Mouse (Mus musculus) spleen, postnatal 0 days (tissue): ENCODE results near the gene Olfr806. TPM values are rescaled to one million over a fixed set of nuclear protein-coding genes. Genes with fewer than 3 reads are reported as not detected.

ENCODE experiments used
- polyA plus RNA-seq: library from polyadenylated mRNA; unstranded; fragments of >200 nt; fragmentation: Nextera tagmentation; extraction: Ambion mirVana; gene quantifications from 2 replicates; pipeline ENCODE4 v1.2.1, GENCODE M21; 2015

Olfr806 gene
- not detected in 2 replicates for polyA plus RNA-seq

GRCm38 (mm10) chr10:129741821-129742220 lies at the start of gene Olfr806:
Gene Olfr806 (minus strand): TSS chr10:129741921.

GRCm38 (mm10) chr10:129774338-129774737 lies 32.6 kb upstream of the Olfr806 start, which contains the start of gene Olfr809:
Gene Olfr809 (plus strand): TSS chr10:129774638.

GRCm38 (mm10) chr10:129765182-129765581 lies 23.5 kb upstream of the Olfr806 start, which contains the start of gene Olfr808:
Gene Olfr808 (plus strand): TSS chr10:129765482.

GRCm38 (mm10) chr10:129757693-129758092 lies 16.0 kb upstream of the Olfr806 start, which contains the start of gene Olfr807:
Gene Olfr807 (minus strand): TSS chr10:129757793.

GRCm38 (mm10) chr10:129729275-129729674 lies 12.4 kb downstream of the Olfr806 start, which contains the start of gene Olfr805:
Gene Olfr805 (minus strand): TSS chr10:129729375.

GRCm38 (mm10) chr10:129702910-129703309 lies 38.8 kb downstream of the Olfr806 start, which contains the start of gene Olfr804:
Gene Olfr804 (plus strand): TSS chr10:129703210.

GRCm38 (mm10) chr10:129694186-129694585 lies 47.5 kb downstream of the Olfr806 start, which contains the start of gene Olfr803:
Gene Olfr803 (minus strand): TSS chr10:129694286.

GRCm38 (mm10) chr10:129688069-129688468 lies 53.7 kb downstream of the Olfr806 start, which contains the start of gene Olfr802:
Gene Olfr802 (minus strand): TSS chr10:129688169.

Other genes starting within 250 kb of the Olfr806 start
- gene Olfr790, start 243.4 kb downstream of the Olfr806 start, polyA plus RNA-seq, result not detected in 2 replicates
- not detected in 2 replicates for gene Olfr791, start 220.1 kb downstream of the Olfr806 start, polyA plus RNA-seq
- gene Olfr792, start 202.8 kb downstream of the Olfr806 start, polyA plus RNA-seq, result not detected in 2 replicates
- not detected in 2 replicates for gene Olfr794, start 174.3 kb downstream of the Olfr806 start, polyA plus RNA-seq
- gene Olfr796, start 129.4 kb downstream of the Olfr806 start, polyA plus RNA-seq, result not detected in 2 replicates
- not detected in 2 replicates for gene Olfr798, start 114.0 kb downstream of the Olfr806 start, polyA plus RNA-seq
- gene Olfr799, start 104.4 kb downstream of the Olfr806 start, polyA plus RNA-seq, result not detected in 2 replicates
- gene Olfr800, start 84.2 kb downstream of the Olfr806 start, polyA plus RNA-seq, result not detected in 2 replicates
- gene Olfr801, start 68.1 kb downstream of the Olfr806 start, polyA plus RNA-seq, result not detected in 2 replicates
- 0.02 TPM in 1 of 2 replicates, not detected in the other for gene Olfr802, start 53.8 kb downstream of the Olfr806 start, polyA plus RNA-seq
- gene Olfr803, start 47.6 kb downstream of the Olfr806 start, polyA plus RNA-seq, result not detected in 2 replicates
- not detected in 2 replicates for gene Olfr804, start 38.7 kb downstream of the Olfr806 start, polyA plus RNA-seq
- gene Olfr805, start 12.5 kb downstream of the Olfr806 start, polyA plus RNA-seq, result not detected in 2 replicates
- not detected in 2 replicates for gene Olfr807, start 15.9 kb upstream of the Olfr806 start, polyA plus RNA-seq
- not detected in 2 replicates for gene Olfr808, start 23.6 kb upstream of the Olfr806 start, polyA plus RNA-seq
- not detected in 2 replicates for gene Olfr809, start 32.7 kb upstream of the Olfr806 start, polyA plus RNA-seq
- gene Olfr810, start 53.0 kb upstream of the Olfr806 start, polyA plus RNA-seq, result not detected in 2 replicates
- not detected in 2 replicates for gene Olfr811, start 62.5 kb upstream of the Olfr806 start, polyA plus RNA-seq
- gene Olfr812, start 104.2 kb upstream of the Olfr806 start, polyA plus RNA-seq, result not detected in 2 replicates
- not detected in 2 replicates for gene Olfr813, start 113.4 kb upstream of the Olfr806 start, polyA plus RNA-seq
- gene Olfr814, start 137.9 kb upstream of the Olfr806 start, polyA plus RNA-seq, result not detected in 2 replicates
- gene Olfr815, start 163.9 kb upstream of the Olfr806 start, polyA plus RNA-seq, result not detected in 2 replicates
- not detected in 2 replicates for gene Olfr816, start 173.7 kb upstream of the Olfr806 start, polyA plus RNA-seq
- not detected in 2 replicates for gene Olfr818, start 207.2 kb upstream of the Olfr806 start, polyA plus RNA-seq
- gene Olfr819, start 225.3 kb upstream of the Olfr806 start, polyA plus RNA-seq, result not detected in 2 replicates
- not detected in 2 replicates for gene Olfr247, start 234.2 kb upstream of the Olfr806 start, polyA plus RNA-seq
- gene Gm10310, start 243.1 kb upstream of the Olfr806 start, polyA plus RNA-seq, result not detected in 2 replicates